Mouse (Mus musculus) layer of hippocampus, postnatal 36 days (tissue): ENCODE results near the gene Rdh11. TPM values are rescaled to one million over a fixed set of nuclear protein-coding genes. Genes with fewer than 3 reads are reported as not detected.

ENCODE experiments used
- DNase-seq, 2 experiments: peaks; one replicate each; pipeline ENCODE4 v3.0.0; 2022
- total RNA-seq, 2 experiments: library from RNA; stranded (reverse); gene quantifications; 2 replicates each; pipeline ENCODE4 v1.2.3; 2021

Gene Rdh11
- total RNA-seq, 2 experiments from 2014 or later = 20.2 to 20.5 TPM

GRCm38 (mm10) chr12:79139417-79139816 is 52.7 kb downstream of the Rdh11 start:
- no peak for DNase-seq

GRCm38 (mm10) chr12:79138999-79139398 is 53.1 kb downstream of the Rdh11 start:
- DNase-seq = no peak

- DNase-seq = no peak
Observed at GRCm38 (mm10) chr12:79136949-79137348, 55.1 kb downstream of the Rdh11 start.

GRCm38 (mm10) chr12:79135105-79135504 is 57.0 kb downstream of the Rdh11 start:
- no peak for DNase-seq

GRCm38 (mm10) chr12:79134676-79135075 is 57.4 kb downstream of the Rdh11 start:
- DNase-seq = no peak

GRCm38 (mm10) chr12:79131706-79132460 is 60.2 kb downstream of the Rdh11 start:
- DNase-seq = no peak

GRCm38 (mm10) chr12:79131178-79131675 is 60.9 kb downstream of the Rdh11 start:
- no peak for DNase-seq

- DNase-seq = peak; percentile 60 to 67
Observed at GRCm38 (mm10) chr12:79130299-79131177, 61.6 kb downstream of the Rdh11 start, which contains the start of gene Arg2. Arg2 (plus strand) TSS chr12:79130777.

Other genes with a start within 250 kb of the Rdh11 start
- 10 to 100 TPM; 28.0 to 28.9 TPM for gene Tmem229b, start 184.7 kb downstream of the Rdh11 start, total RNA-seq
- gene Plekhh1, start 163.1 kb downstream of the Rdh11 start, total RNA-seq = 10 to 100 TPM; 16.9 to 22.1 TPM
- gene Pigh, start 102.6 kb downstream of the Rdh11 start, total RNA-seq = 10 to 100 TPM; 11.2 to 11.7 TPM
- 1 to 10 TPM; 2.9 to 3.3 TPM for gene Arg2, start 61.5 kb downstream of the Rdh11 start, total RNA-seq
- gene Vti1b, start 19.6 kb downstream of the Rdh11 start, total RNA-seq = 100 to 1,000 TPM; 160 to 192 TPM
- gene Rdh12, start 16.6 kb upstream of the Rdh11 start, total RNA-seq = 1 to 10 TPM; 2.7 to 3.6 TPM
- 10 to 100 TPM; 32.2 to 34.6 TPM for gene Zfyve26, start 104.0 kb upstream of the Rdh11 start, total RNA-seq
- gene Rad51b, start 105.0 kb upstream of the Rdh11 start, total RNA-seq = under 1 TPM; 0.17 to 0.18 TPM